Mouse (Mus musculus): ENCODE data around the gene Nans. TPM values are rescaled to one million over a fixed set of nuclear protein-coding genes. Genes with fewer than 3 reads are reported as not detected.
A peak's percentile ranks its signal among the peaks of the same experiment; 100 is the strongest.

Nans gene
- total RNA-seq, 2 experiments from 2014 or later: 39.9 to 52.9 TPM

- ATAC-seq (ENCODE audit: poor library complexity, severe bottlenecking): no peak
Measured at GRCm38 (mm10) chr4:46529722-46530121, 40.7 kb downstream of the Nans start.

DNA sequence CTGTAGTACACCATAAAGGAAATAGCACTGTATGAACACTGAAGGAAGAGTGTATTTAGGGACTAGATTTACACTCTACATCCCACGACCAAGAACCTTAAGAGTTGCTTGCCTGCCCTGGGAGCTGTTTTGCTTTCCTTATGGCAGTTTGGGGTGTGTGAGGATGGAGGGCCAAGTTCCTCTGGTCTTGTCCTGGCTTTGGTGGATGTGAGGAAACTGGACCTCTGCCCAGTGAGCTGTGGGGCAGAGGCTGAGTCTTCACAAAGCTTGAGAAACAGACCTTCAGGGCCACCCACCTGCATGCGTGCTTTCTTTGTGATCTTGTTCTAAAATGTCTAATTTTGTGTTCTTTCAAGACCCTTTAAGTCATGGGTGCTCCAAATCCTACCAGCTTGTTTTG lies 43.5 kb downstream of the Nans start:
- ATAC-seq (ENCODE audit: poor library complexity, severe bottlenecking): no peak

GRCm38 (mm10) chr4:46532926-46533325 lies 43.9 kb downstream of the Nans start:
- ATAC-seq (ENCODE audit: poor library complexity, severe bottlenecking): no peak

GRCm38 (mm10) chr4:46533934-46534720 lies 45.1 kb downstream of the Nans start:
- peak; percentile 54 for ATAC-seq (ENCODE audit: poor library complexity, severe bottlenecking)

- ATAC-seq (ENCODE audit: poor library complexity, severe bottlenecking): peak; percentile 59
Measured at GRCm38 (mm10) chr4:46535094-46535830, 46.2 kb downstream of the Nans start.

GRCm38 (mm10) chr4:46535840-46536361 lies 46.9 kb downstream of the Nans start, which contains the start of gene Trim14:
Gene Trim14, minus strand, starts transcription at chr4:46536141.
- ATAC-seq (ENCODE audit: poor library complexity, severe bottlenecking): peak; percentile 75

- no peak for ATAC-seq (ENCODE audit: poor library complexity, severe bottlenecking)
Measured at GRCm38 (mm10) chr4:46539167-46539566, 50.1 kb downstream of the Nans start.

GRCm38 (mm10) chr4:46541707-46542106 lies 52.7 kb downstream of the Nans start:
- ATAC-seq (ENCODE audit: poor library complexity, severe bottlenecking): no peak

DNA sequence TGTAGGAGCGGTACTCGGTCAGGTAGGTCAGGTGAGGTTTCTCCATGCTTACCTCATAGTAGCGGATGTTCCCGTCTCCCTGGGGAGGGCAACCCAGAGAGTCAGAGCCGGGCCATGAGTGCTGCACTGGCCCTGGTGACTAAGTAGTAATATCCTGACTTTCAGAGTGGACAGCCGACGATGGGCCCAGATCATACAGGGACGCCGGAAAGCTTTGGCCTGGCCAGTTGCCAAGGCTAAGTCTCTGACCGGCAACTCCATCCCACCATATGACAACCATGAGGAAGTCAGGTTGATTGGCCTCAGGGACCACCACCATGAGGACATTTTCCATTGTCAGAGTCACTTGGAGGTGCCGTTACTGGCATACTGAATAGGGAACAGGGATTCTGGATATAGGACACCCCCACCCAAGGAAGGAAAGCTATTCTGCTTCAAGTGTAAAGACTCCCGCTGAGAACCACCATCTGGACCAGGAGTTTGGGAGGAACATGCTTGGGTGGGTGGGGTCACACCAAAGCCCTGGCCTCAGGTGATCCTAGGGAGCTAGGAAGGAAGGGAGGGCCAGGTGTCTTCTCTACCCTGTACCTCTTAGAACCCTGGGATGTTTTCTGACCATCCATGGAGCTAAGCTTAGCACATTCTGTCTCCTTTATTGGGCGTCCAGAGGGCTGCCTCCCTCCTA lies 54.5 kb downstream of the Nans start:
- ATAC-seq (ENCODE audit: poor library complexity, severe bottlenecking): no peak

GRCm38 (mm10) chr4:46544313-46544712 lies 55.3 kb downstream of the Nans start:
- ATAC-seq (ENCODE audit: poor library complexity, severe bottlenecking): peak; percentile 82

- ATAC-seq (ENCODE audit: poor library complexity, severe bottlenecking): no peak
Measured at GRCm38 (mm10) chr4:46545498-46545897, 56.5 kb downstream of the Nans start.

DNA sequence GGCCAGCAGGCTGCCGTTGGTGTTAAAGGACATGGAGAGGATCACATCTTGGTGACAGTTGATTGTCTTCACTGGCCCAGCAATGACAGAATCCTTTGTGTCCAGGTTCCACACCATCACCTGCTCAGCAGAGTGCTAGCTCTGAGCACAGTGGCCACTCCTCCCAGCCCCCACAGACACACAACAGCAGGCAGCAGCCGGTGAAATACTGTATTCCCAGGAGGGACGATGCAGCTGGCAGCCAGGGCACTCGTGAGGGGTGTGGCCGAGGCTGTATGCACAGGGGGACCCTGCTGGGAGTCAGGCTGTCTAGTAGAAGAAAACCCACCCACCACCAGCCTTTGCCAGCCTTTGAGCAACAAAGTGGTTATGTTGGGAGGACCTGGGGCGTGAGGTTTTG lies 57.7 kb downstream of the Nans start:
- ATAC-seq (ENCODE audit: poor library complexity, severe bottlenecking): no peak

GRCm38 (mm10) chr4:46549979-46550378 lies 60.9 kb downstream of the Nans start:
- ATAC-seq (ENCODE audit: poor library complexity, severe bottlenecking): no peak

GRCm38 (mm10) chr4:46550406-46550805 lies 61.4 kb downstream of the Nans start:
- ATAC-seq (ENCODE audit: poor library complexity, severe bottlenecking): no peak

Other genes with a start within 250 kb of the Nans start
- gene Foxe1, start 145.6 kb upstream of the Nans start, total RNA-seq (2015): 0.11 TPM in 1 of 2 replicates, not detected in the other
- not detected in 2 replicates for gene Foxe1, start 145.6 kb upstream of the Nans start, total RNA-seq (2017)
- 6.9 and 8.4 TPM in 2 replicates for gene Trmo, start 99.8 kb upstream of the Nans start, total RNA-seq (2015)
- 6.8 and 9.0 TPM in 2 replicates for gene Trmo, start 99.8 kb upstream of the Nans start, total RNA-seq (2017)
- gene Hemgn, start 75.7 kb upstream of the Nans start, total RNA-seq (2015): 4.8 and 12.0 TPM in 2 replicates
- 5.8 and 11.8 TPM in 2 replicates for gene Hemgn, start 75.7 kb upstream of the Nans start, total RNA-seq (2017)
- 496 and 542 TPM in 2 replicates for gene Anp32b, start 38.3 kb upstream of the Nans start, total RNA-seq (2015)
- 105 and 108 TPM in 2 replicates for gene Anp32b, start 38.3 kb upstream of the Nans start, total RNA-seq (2017)
- gene Trim14, start 46.9 kb downstream of the Nans start, total RNA-seq (2015): 9.7 and 13.3 TPM in 2 replicates
- gene Trim14, start 46.9 kb downstream of the Nans start, total RNA-seq (2017): 26.8 and 42.5 TPM in 2 replicates
- 54.8 and 55.6 TPM in 2 replicates for gene Coro2a, start 113.0 kb downstream of the Nans start, total RNA-seq (2015)
- 31.4 and 31.9 TPM in 2 replicates for gene Coro2a, start 113.0 kb downstream of the Nans start, total RNA-seq (2017)
- 8.9 and 10.4 TPM in 2 replicates for gene Tbc1d2, start 161.0 kb downstream of the Nans start, total RNA-seq (2015)
- gene Tbc1d2, start 161.0 kb downstream of the Nans start, total RNA-seq (2017): 8.5 and 11.6 TPM in 2 replicates

All from megakaryocyte, adult 5-6 weeks (primary cell).